Mouse (Mus musculus) neural tube, embryonic 12.5 days (tissue): ENCODE measurements around the gene H2al2a. TPM values are rescaled to one million over a fixed set of nuclear protein-coding genes. Genes with fewer than 3 reads are reported as not detected.
"Not testable (repeated sequence)": the region's sequence is repeated elsewhere in the genome, so short reads cannot be mapped to it uniquely, and the experiment has no call there.

Source experiments
- ATAC-seq: fragments of 200-750 bp; cut with Nextera tagmentation; 2 replicates; pipeline ENCODE4 v1.8.0; 2017; ENCODE audit warnings: low read depth, mild to moderate bottlenecking, moderate TSS enrichment, moderate library complexity; ENCODE audit not compliant: low FRiP score
- H3K27ac ChIP-seq: fragments of 300-500 bp; sonication (generic); 2 replicates; pipeline ENCODE4 v1.5.1; 2016
- H3K27me3 ChIP-seq: fragments of 300-500 bp; sonication (generic); replicated peaks from 2 replicates; pipeline ENCODE4 v1.6.1; 2016; ENCODE audit warnings: mild to moderate bottlenecking
- H3K36me3 ChIP-seq: fragments of 300-500 bp; sonication (generic); 2 replicates; pipeline ENCODE4 v1.6.1; 2016; ENCODE audit warnings: mild to moderate bottlenecking
- H3K4me1 ChIP-seq: fragments of 300-500 bp; sonication (generic); 2 replicates; pipeline ENCODE4 v1.6.1; 2016
- H3K4me2 ChIP-seq: fragments of 300-500 bp; sonication (generic); replicated peaks from 2 replicates; pipeline ENCODE4 v1.6.1; 2016; ENCODE audit warnings: mild to moderate bottlenecking
- H3K4me3 ChIP-seq: fragments of 300-500 bp; sonication (generic); 2 replicates; pipeline ENCODE4 v1.5.1; 2016
- H3K9ac ChIP-seq: fragments of 300-500 bp; sonication (generic); 2 replicates; pipeline ENCODE4 v1.6.1; 2016; ENCODE audit warnings: mild to moderate bottlenecking
- H3K9me3 ChIP-seq: fragments of 300-500 bp; sonication (generic); 2 replicates; pipeline ENCODE4 v1.6.1; 2016; ENCODE audit warnings: mild to moderate bottlenecking
- WGBS: fragments of 180-500 bp; shearing (Covaris S2); methylation state at CpG from one replicate; pipeline ENCODE4 v1.1.7; 2016; 5-methylcytosine and 5-hydroxymethylcytosine counted together
- polyA plus RNA-seq: library from polyadenylated mRNA; unstranded; fragments of >200 nt; fragmentation: Nextera tagmentation; extraction: Ambion mirVana; gene quantifications from 2 replicates; pipeline ENCODE4 v1.2.1, GENCODE M21; 2016

H2al2a gene
- polyA plus RNA-seq, 1 experiment from 2014 or later = not detected

GRCm38 (mm10) chr2:17989115-17989514 lies 7.6 kb downstream of the H2al2a start:
- Histone ChIP-seq H3K9ac (no peak overlapping the region), H3K4me2 (no peak overlapping the region), H3K27ac (no peak overlapping the region), H3K4me3 (no peak overlapping the region), H3K27me3 (no peaks in the 10 kb centered on the region), H3K4me1 (no peaks in the 10 kb centered on the region), H3K36me3 (no peaks in the 10 kb centered on the region), H3K9me3 (0 out of 2 replicates have a peak, but pooled peaks cover 3% of the 10 kb centered on the region)
- WGBS = 54% methylated on average over 3 of the region's 3 CpGs
- ATAC-seq = no peak

- Histone ChIP-seq H3K4me1 (no peaks in the 10 kb centered on the region), H3K9me3 (0 out of 2 replicates have a peak, but pooled peaks cover 3% of the 10 kb centered on the region), H3K4me3 (no peak overlapping the region), H3K27me3 (no peaks in the 10 kb centered on the region), H3K4me2 (no peak overlapping the region), H3K36me3 (no peaks in the 10 kb centered on the region), H3K9ac (no peak overlapping the region), H3K27ac (no peak overlapping the region)
- 92% methylated on average over 3 of the region's 3 CpGs for WGBS
- no peak for ATAC-seq
These were observed 10.1 kb downstream of the H2al2a start for GRCm38 (mm10) chr2:17986694-17987093.

- H3K4me3 ChIP-seq = no peak overlapping the region
- ATAC-seq = no peak
- no peaks in the 10 kb centered on the region for H3K4me1 ChIP-seq
- H3K9ac ChIP-seq = no peak overlapping the region
- no peak overlapping the region for H3K4me2 ChIP-seq
- H3K27ac ChIP-seq = no peak overlapping the region
- no peaks in the 10 kb centered on the region for H3K36me3 ChIP-seq
- no peaks in the 10 kb centered on the region for H3K9me3 ChIP-seq
- 96% methylated on average over 3 of the region's 3 CpGs for WGBS
- no peaks in the 10 kb centered on the region for H3K27me3 ChIP-seq
These were observed 12.0 kb downstream of the H2al2a start for GRCm38 (mm10) chr2:17984774-17985173.

GRCm38 (mm10) chr2:17982747-17983146 lies 14.0 kb downstream of the H2al2a start:
- Histone ChIP-seq H3K4me1 (no peaks in the 10 kb centered on the region), H3K36me3 (no peaks in the 10 kb centered on the region), H3K9me3 (no peaks in the 10 kb centered on the region), H3K27me3 (no peaks in the 10 kb centered on the region), H3K27ac (no peak overlapping the region), H3K4me3 (no peak overlapping the region), H3K9ac (no peak overlapping the region), H3K4me2 (no peak overlapping the region)
- 85% methylated on average over 1 of the region's 1 CpGs for WGBS
- no peak for ATAC-seq

GRCm38 (mm10) chr2:17978706-17979105 lies 18.1 kb downstream of the H2al2a start:
- no peaks in the 10 kb centered on the region for H3K4me1 ChIP-seq
- ATAC-seq = no peak
- H3K4me3 ChIP-seq = no peak overlapping the region
- no peaks in the 10 kb centered on the region for H3K36me3 ChIP-seq
- H3K27ac ChIP-seq = no peak overlapping the region
- WGBS = 94% methylated on average over 6 of the region's 6 CpGs
- H3K9me3 ChIP-seq = no peaks in the 10 kb centered on the region
- H3K27me3 ChIP-seq = no peaks in the 10 kb centered on the region
- no peak overlapping the region for H3K4me2 ChIP-seq
- no peak overlapping the region for H3K9ac ChIP-seq

- H3K27ac ChIP-seq, H3K27me3 ChIP-seq, ATAC-seq, H3K36me3 ChIP-seq, H3K9ac ChIP-seq, H3K4me3 ChIP-seq, H3K9me3 ChIP-seq, H3K4me2 ChIP-seq, H3K4me1 ChIP-seq: not testable (repeated sequence)
- WGBS = 94% methylated on average over 7 of the region's 7 CpGs
These were observed 18.5 kb downstream of the H2al2a start for GRCm38 (mm10) chr2:17978251-17978650.

- H3K27me3 ChIP-seq, ATAC-seq, H3K9me3 ChIP-seq, H3K4me3 ChIP-seq, H3K4me2 ChIP-seq, H3K27ac ChIP-seq, H3K36me3 ChIP-seq, H3K4me1 ChIP-seq, H3K9ac ChIP-seq: not testable (repeated sequence)
These were observed 19.1 kb downstream of the H2al2a start for GRCm38 (mm10) chr2:17977645-17978044.

- 74% methylated on average over 4 of the region's 4 CpGs for WGBS
- no peak overlapping the region for H3K27ac ChIP-seq
- H3K36me3 ChIP-seq = no peaks in the 10 kb centered on the region
- no peaks in the 10 kb centered on the region for H3K9me3 ChIP-seq
- ATAC-seq = no peak
- no peak overlapping the region for H3K4me2 ChIP-seq
- no peak overlapping the region for H3K4me3 ChIP-seq
- H3K4me1 ChIP-seq = no peaks in the 10 kb centered on the region
- no peaks in the 10 kb centered on the region for H3K27me3 ChIP-seq
- H3K9ac ChIP-seq = no peak overlapping the region
These were observed 21.0 kb downstream of the H2al2a start for GRCm38 (mm10) chr2:17975601-17976327.

- no peak overlapping the region for H3K27ac ChIP-seq
- H3K36me3 ChIP-seq = no peaks in the 10 kb centered on the region
These were observed 22.8 kb downstream of the H2al2a start for GRCm38 (mm10) chr2:17973868-17974440.

GRCm38 (mm10) chr2:17973246-17973645 lies 23.5 kb downstream of the H2al2a start:
- no peaks in the 10 kb centered on the region for H3K4me1 ChIP-seq
- WGBS = 89% methylated on average over 5 of the region's 5 CpGs
- H3K9ac ChIP-seq = no peak overlapping the region
- no peak overlapping the region for H3K27ac ChIP-seq
- no peak overlapping the region for H3K4me3 ChIP-seq
- no peak overlapping the region for H3K4me2 ChIP-seq
- no peaks in the 10 kb centered on the region for H3K27me3 ChIP-seq
- H3K36me3 ChIP-seq = no peaks in the 10 kb centered on the region
- ATAC-seq = no peak
- no peaks in the 10 kb centered on the region for H3K9me3 ChIP-seq

More at GRCm38 (mm10) chr2:17973868-17974440, 22.8 kb downstream of the H2al2a start:
- Histone ChIP-seq H3K9ac (no peak overlapping the region), H3K4me2 (no peak overlapping the region), H3K4me1 (no peaks in the 10 kb centered on the region), H3K9me3 (no peaks in the 10 kb centered on the region), H3K27me3 (no peaks in the 10 kb centered on the region), H3K4me3 (no peak overlapping the region)
- ATAC-seq = no peak
- WGBS = 43% methylated on average over 2 of the region's 2 CpGs

- 98% methylated on average over 2 of the region's 2 CpGs for WGBS
- Histone ChIP-seq H3K36me3 (no peaks in the 10 kb centered on the region), H3K27me3 (no peaks in the 10 kb centered on the region)
These were observed 23.9 kb downstream of the H2al2a start for GRCm38 (mm10) chr2:17972843-17973242.

GRCm38 (mm10) chr2:17971407-17971806 lies 25.4 kb downstream of the H2al2a start:
- ATAC-seq = no peak
- H3K27me3 ChIP-seq = no peaks in the 10 kb centered on the region
- no peaks in the 10 kb centered on the region for H3K4me1 ChIP-seq
- no peaks in the 10 kb centered on the region for H3K36me3 ChIP-seq
- no peak overlapping the region for H3K4me3 ChIP-seq
- H3K9ac ChIP-seq = no peak overlapping the region
- H3K27ac ChIP-seq = no peak overlapping the region
- no peaks in the 10 kb centered on the region for H3K9me3 ChIP-seq
- H3K4me2 ChIP-seq = no peak overlapping the region
- 69% methylated on average over 6 of the region's 6 CpGs for WGBS

More at GRCm38 (mm10) chr2:17972843-17973242, 23.9 kb downstream of the H2al2a start:
- no peak overlapping the region for H3K9ac ChIP-seq
- no peak overlapping the region for H3K27ac ChIP-seq
- H3K4me1 ChIP-seq = no peaks in the 10 kb centered on the region
- no peaks in the 10 kb centered on the region for H3K9me3 ChIP-seq
- ATAC-seq = no peak
- H3K4me3 ChIP-seq = no peak overlapping the region
- H3K4me2 ChIP-seq = no peak overlapping the region

GRCm38 (mm10) chr2:17970662-17971061 lies 26.1 kb downstream of the H2al2a start:
- no peaks in the 10 kb centered on the region for H3K9me3 ChIP-seq
- 46% methylated on average over 1 of the region's 1 CpGs for WGBS

More at GRCm38 (mm10) chr2:17970662-17971061, 26.1 kb downstream of the H2al2a start:
- Histone ChIP-seq H3K4me3 (no peak overlapping the region), H3K9ac (no peak overlapping the region), H3K27me3 (no peaks in the 10 kb centered on the region), H3K27ac (no peak overlapping the region), H3K4me2 (no peak overlapping the region), H3K4me1 (no peaks in the 10 kb centered on the region), H3K36me3 (no peaks in the 10 kb centered on the region)
- no peak for ATAC-seq
